Mouse (Mus musculus) intestine, postnatal 0 days (tissue): ENCODE results near the gene Trim33. TPM values are rescaled to one million over a fixed set of nuclear protein-coding genes. Genes with fewer than 3 reads are reported as not detected.

Experiments used
- ATAC-seq: fragments of 200-750 bp; cut with Nextera tagmentation; 2 replicates; pipeline ENCODE4 v1.8.0; 2017; ENCODE audit warnings: mild to moderate bottlenecking, moderate TSS enrichment, moderate library complexity
- H3K27ac ChIP-seq: fragments of 300-500 bp; sonication (generic); 2 replicates; pipeline ENCODE4 v1.5.1; 2014; ENCODE audit warnings: mild to moderate bottlenecking, low read depth, low read length, moderate library complexity
- H3K27me3 ChIP-seq: fragments of 300-500 bp; sonication (generic); replicated peaks from 2 replicates; pipeline ENCODE4 v1.6.1; 2014; ENCODE audit warnings: low read length, mixed read lengths; ENCODE audit not compliant: control insufficient read depth, insufficient read depth
- H3K36me3 ChIP-seq: fragments of 300-500 bp; sonication (generic); 2 replicates; pipeline ENCODE4 v1.6.1; 2014; ENCODE audit warnings: mild to moderate bottlenecking, moderate library complexity; ENCODE audit not compliant: control insufficient read depth, insufficient read depth
- H3K4me1 ChIP-seq: fragments of 300-500 bp; sonication (generic); replicated peaks from 2 replicates; pipeline ENCODE4 v1.6.1; 2014; ENCODE audit warnings: antibody characterized with exemption, low read length, mixed read lengths; ENCODE audit not compliant: control insufficient read depth, insufficient read depth
- H3K4me2 ChIP-seq: fragments of 300-500 bp; sonication (generic); replicated peaks from 2 replicates; pipeline ENCODE4 v1.6.1; 2014; ENCODE audit warnings: low read depth, mild to moderate bottlenecking, moderate library complexity
- H3K4me3 ChIP-seq: fragments of 300-500 bp; sonication (generic); 2 replicates; pipeline ENCODE4 v1.5.1; 2014; ENCODE audit warnings: low read depth, low read length
- H3K9ac ChIP-seq: fragments of 300-500 bp; sonication (generic); 2 replicates; pipeline ENCODE4 v1.6.1; 2014; ENCODE audit warnings: mild to moderate bottlenecking, low read depth, low read length
- H3K9me3 ChIP-seq: fragments of 300-500 bp; sonication (generic); 2 replicates; pipeline ENCODE4 v1.6.1; 2016; ENCODE audit warnings: mixed run types; ENCODE audit not compliant: control insufficient read depth
- CTCF ChIP-seq: sonication (generic); IDR thresholded peaks from 2 replicates; pipeline ENCODE4 v1.5.1; 2016; ENCODE audit warnings: low read depth, mild to moderate bottlenecking, control low read depth, antibody characterized with exemption, moderate library complexity
- WGBS: fragments of 180-500 bp; shearing (Covaris S2); extraction: QIAGEN DNeasy Blood & Tissue Kit; methylation state at CpG from one replicate; pipeline ENCODE4 v1.1.7; 2014; 5-methylcytosine and 5-hydroxymethylcytosine counted together
- polyA plus RNA-seq: library from polyadenylated mRNA; unstranded; fragments of >200 nt; fragmentation: Nextera tagmentation; extraction: Ambion mirVana; gene quantifications from 2 replicates; pipeline ENCODE4 v1.2.1, GENCODE M21; 2015

Gene Trim33
- polyA plus RNA-seq, 1 experiment from 2014 or later = 7.3 TPM

DNA sequence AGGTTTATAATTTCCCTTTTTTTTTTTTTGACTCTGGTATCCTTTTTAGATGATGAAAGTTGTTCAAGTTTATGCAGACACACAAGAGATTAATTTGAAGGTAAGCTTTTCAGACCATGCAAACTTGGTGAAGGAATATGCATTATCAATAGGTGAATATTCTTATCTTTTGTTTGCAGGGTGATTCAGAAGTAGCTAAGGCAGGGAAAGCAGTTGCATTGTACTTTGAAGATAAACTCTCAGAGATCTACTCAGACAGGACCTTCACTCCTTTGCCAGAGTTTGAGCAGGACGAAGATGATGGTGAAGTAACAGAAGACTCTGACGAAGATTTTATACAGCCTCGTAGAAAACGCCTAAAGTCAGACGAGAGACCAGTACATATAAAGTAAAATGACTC, 74.4 kb downstream of the Trim33 start:
- Histone ChIP-seq H3K36me3 (peaks cover 40% of the 10 kb centered on the region), H3K27me3 (no peaks in the 10 kb centered on the region), H3K9me3 (no peaks in the 10 kb centered on the region), H3K4me2 (no peak overlapping the region), H3K9ac (no peak overlapping the region), H3K27ac (no peak overlapping the region), H3K4me3 (no peak overlapping the region), H3K4me1 (no peaks in the 10 kb centered on the region)
- ATAC-seq = no peak
- no peak for TF ChIP-seq CTCF
- 93% methylated on average over 5 of the region's 5 CpGs for WGBS

- no peak for ATAC-seq
- Histone ChIP-seq H3K4me1 (no peaks in the 10 kb centered on the region), H3K4me3 (no peak overlapping the region), H3K36me3 (peaks cover 40% of the 10 kb centered on the region), H3K4me2 (no peak overlapping the region), H3K27me3 (no peaks in the 10 kb centered on the region), H3K9me3 (no peaks in the 10 kb centered on the region), H3K27ac (no peak overlapping the region), H3K9ac (no peak overlapping the region)
- 96% methylated on average over 2 of the region's 2 CpGs for WGBS
- TF ChIP-seq CTCF = no peak
These were observed 74.9 kb downstream of the Trim33 start for GRCm38 (mm10) chr3:103354041-103354440.

DNA sequence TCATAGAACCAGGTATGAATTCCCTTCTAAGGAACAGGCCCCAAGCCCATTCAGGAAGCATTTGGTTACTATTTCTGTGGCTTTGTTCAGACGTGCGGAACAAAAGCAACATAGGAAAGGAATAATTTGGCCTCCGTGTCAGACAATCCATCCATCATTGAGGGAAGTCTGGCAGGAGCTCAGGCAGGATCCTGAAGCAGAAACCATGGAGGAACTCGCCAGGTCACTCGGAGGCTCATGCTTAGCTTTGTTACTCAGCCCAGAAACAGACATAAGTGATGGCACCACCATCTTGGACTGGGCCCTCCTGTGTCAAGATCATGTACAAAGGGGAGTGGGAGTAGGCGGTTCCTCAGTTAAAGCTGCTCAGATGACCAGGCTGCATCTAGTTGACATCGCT, 82.1 kb downstream of the Trim33 start:
- Histone ChIP-seq H3K4me2 (no peak overlapping the region), H3K4me3 (no peak overlapping the region), H3K9me3 (no peaks in the 10 kb centered on the region), H3K9ac (no peak overlapping the region), H3K36me3 (0 out of 2 replicates have a peak, but pooled peaks cover 6% of the 10 kb centered on the region), H3K4me1 (no peaks in the 10 kb centered on the region), H3K27ac (no peak overlapping the region), H3K27me3 (no peaks in the 10 kb centered on the region)
- no peak for ATAC-seq
- WGBS = 84% methylated on average over 7 of the region's 7 CpGs
- TF ChIP-seq CTCF = no peak

- no peak overlapping the region for H3K4me3 ChIP-seq
- no peak overlapping the region for H3K9ac ChIP-seq
- no peaks in the 10 kb centered on the region for H3K9me3 ChIP-seq
- WGBS = 73% methylated on average over 11 of the region's 11 CpGs
- no peak for ATAC-seq
- 0 out of 2 replicates have a peak, but pooled peaks cover 2% of the 10 kb centered on the region for H3K36me3 ChIP-seq
- no peak for TF ChIP-seq CTCF
- H3K4me1 ChIP-seq = no peaks in the 10 kb centered on the region
- no peak overlapping the region for H3K27ac ChIP-seq
- H3K27me3 ChIP-seq = no peaks in the 10 kb centered on the region
- H3K4me2 ChIP-seq = no peak overlapping the region
These were observed 85.3 kb downstream of the Trim33 start for GRCm38 (mm10) chr3:103364182-103364945.

DNA sequence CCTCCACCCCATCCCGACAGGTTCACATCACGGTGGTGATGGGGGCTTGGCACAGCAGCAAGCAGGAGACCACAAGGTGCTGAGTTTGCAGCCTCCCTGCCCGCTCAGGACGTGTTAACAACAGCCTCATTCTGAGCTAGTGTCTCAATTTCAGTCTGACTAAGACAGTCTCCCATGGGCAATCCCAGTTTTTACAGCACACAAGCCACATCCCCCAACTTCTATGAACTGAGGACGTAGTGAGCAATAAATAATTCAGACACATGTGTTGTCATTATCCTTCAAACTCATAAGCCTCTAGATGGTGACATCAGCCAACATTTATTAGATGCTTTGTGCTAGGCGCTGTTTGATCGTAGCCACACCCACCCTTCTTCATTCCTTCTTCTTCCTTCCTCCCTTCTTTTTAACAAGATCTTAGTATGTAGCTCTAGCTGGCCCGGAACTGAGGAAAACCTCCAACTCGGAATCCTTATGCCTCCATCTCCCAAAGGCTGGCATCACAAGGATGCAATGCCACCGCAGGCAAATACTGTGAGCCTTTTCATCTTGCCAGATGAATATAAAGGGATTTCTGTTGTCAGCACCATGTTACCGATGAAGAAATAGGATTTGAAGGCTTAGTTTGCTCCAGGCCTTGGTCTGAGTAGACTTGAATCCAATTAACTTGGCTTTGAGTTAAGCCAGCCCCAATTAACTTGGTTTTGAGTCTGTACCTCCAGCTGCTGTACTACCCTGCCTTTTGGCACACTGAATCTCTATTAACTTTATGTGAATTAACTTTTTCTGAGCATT, 88.3 kb downstream of the Trim33 start:
- Histone ChIP-seq H3K9ac (no peak overlapping the region), H3K4me1 (no peaks in the 10 kb centered on the region), H3K9me3 (no peaks in the 10 kb centered on the region), H3K36me3 (no peaks in the 10 kb centered on the region), H3K4me2 (no peak overlapping the region), H3K27ac (no peak overlapping the region), H3K27me3 (no peaks in the 10 kb centered on the region), H3K4me3 (no peak overlapping the region)
- no peak for TF ChIP-seq CTCF
- 77% methylated on average over 11 of the region's 11 CpGs for WGBS
- no peak for ATAC-seq

DNA sequence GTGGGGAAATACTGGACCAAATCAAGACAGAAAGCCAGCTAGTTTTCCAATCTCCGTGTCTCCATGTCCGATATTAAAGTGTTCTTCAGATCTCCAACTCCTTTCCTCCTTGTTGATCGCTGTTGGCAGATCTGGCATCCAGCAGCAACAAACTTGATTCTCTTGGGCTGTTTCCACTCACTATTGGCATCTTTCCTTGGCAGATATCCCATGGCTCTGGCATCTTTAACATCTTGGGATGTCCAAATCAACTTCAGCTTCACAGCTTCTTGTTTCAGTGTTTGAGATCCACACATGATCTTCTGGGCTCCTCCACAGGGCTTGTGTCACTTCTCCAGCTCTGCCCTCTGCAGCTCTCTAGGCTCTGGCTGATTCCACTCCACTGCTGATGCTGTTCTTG, 89.6 kb downstream of the Trim33 start:
- Histone ChIP-seq H3K4me3 (no peak overlapping the region), H3K27ac (no peak overlapping the region), H3K36me3 (no peaks in the 10 kb centered on the region), H3K4me1 (no peaks in the 10 kb centered on the region), H3K9ac (no peak overlapping the region), H3K9me3 (no peaks in the 10 kb centered on the region), H3K4me2 (no peak overlapping the region), H3K27me3 (no peaks in the 10 kb centered on the region)
- no peak for ATAC-seq
- 92% methylated on average over 3 of the region's 3 CpGs for whole genome bisulfite sequencing
- no peak for TF ChIP-seq CTCF
